Mouse (Mus musculus): ENCODE results near the gene Nfe2l2. TPM values are rescaled to one million over a fixed set of nuclear protein-coding genes. Genes with fewer than 3 reads are reported as not detected.

Nfe2l2 gene
- total RNA-seq, 4 experiments from 2014 or later = 14.1 to 29.2 (median 20.6) TPM

GRCm38 (mm10) chr2:75687040-75687749 lies 17.2 kb downstream of the Nfe2l2 start:
- DNase-seq (ENCODE audit: low spot score in 2 of 2) = no peak

- DNase-seq (ENCODE audit: low spot score in 2 of 2) = no peak
Measured at GRCm38 (mm10) chr2:75685458-75685861, 19.0 kb downstream of the Nfe2l2 start.

GRCm38 (mm10) chr2:75684526-75684925 lies 19.9 kb downstream of the Nfe2l2 start:
- DNase-seq (ENCODE audit: low spot score in 2 of 2) = no peak

GRCm38 (mm10) chr2:75682978-75683709 lies 21.3 kb downstream of the Nfe2l2 start:
- no peak for DNase-seq (ENCODE audit: low spot score in 2 of 2)

GRCm38 (mm10) chr2:75681439-75681838 lies 23.0 kb downstream of the Nfe2l2 start:
- no peak for DNase-seq (ENCODE audit: low spot score in 2 of 2)

GRCm38 (mm10) chr2:75679947-75680346 lies 24.5 kb downstream of the Nfe2l2 start:
- DNase-seq (ENCODE audit: low spot score in 2 of 2) = no peak

GRCm38 (mm10) chr2:75676567-75676966 lies 27.9 kb downstream of the Nfe2l2 start:
- no peak for DNase-seq (ENCODE audit: low spot score in 2 of 2)

GRCm38 (mm10) chr2:75672561-75672960 lies 31.9 kb downstream of the Nfe2l2 start:
- DNase-seq (ENCODE audit: low spot score in 2 of 2) = no peak

- no peak for DNase-seq (ENCODE audit: low spot score in 2 of 2)
Measured at GRCm38 (mm10) chr2:75671337-75671660, 33.1 kb downstream of the Nfe2l2 start.

- DNase-seq (ENCODE audit: low spot score in 2 of 2) = no peak
Measured at GRCm38 (mm10) chr2:75670446-75671336, 33.8 kb downstream of the Nfe2l2 start.

GRCm38 (mm10) chr2:75669491-75670445 lies 34.7 kb downstream of the Nfe2l2 start:
- DNase-seq (ENCODE audit: low spot score in 2 of 2) = no peak

GRCm38 (mm10) chr2:75661106-75661505 lies 43.3 kb downstream of the Nfe2l2 start:
- no peak for DNase-seq (ENCODE audit: low spot score in 2 of 2)

GRCm38 (mm10) chr2:75660255-75660948 lies 44.0 kb downstream of the Nfe2l2 start:
- DNase-seq (ENCODE audit: low spot score in 2 of 2) = no peak

- peak; percentile 79 to 88 for DNase-seq (ENCODE audit: low spot score in 2 of 2)
Measured at GRCm38 (mm10) chr2:75659629-75659960, 44.8 kb downstream of the Nfe2l2 start.

- peak; percentile 98 to 99 for DNase-seq (ENCODE audit: low spot score in 2 of 2)
Measured at GRCm38 (mm10) chr2:75658727-75659628, 45.5 kb downstream of the Nfe2l2 start, which contains the start of gene Hnrnpa3. Gene Hnrnpa3, plus strand, starts transcription at chr2:75659261.

GRCm38 (mm10) chr2:75657907-75658691 lies 46.3 kb downstream of the Nfe2l2 start:
- no peak for DNase-seq (ENCODE audit: low spot score in 2 of 2)

GRCm38 (mm10) chr2:75656924-75657323 lies 47.5 kb downstream of the Nfe2l2 start:
- DNase-seq (ENCODE audit: low spot score in 2 of 2) = no peak

GRCm38 (mm10) chr2:75654679-75655078 lies 49.8 kb downstream of the Nfe2l2 start:
- no peak for DNase-seq (ENCODE audit: low spot score in 2 of 2)
